Mouse (Mus musculus) bone marrow, adult 2 months (tissue): ENCODE data around the gene Spata32. TPM values are rescaled to one million over a fixed set of nuclear protein-coding genes. Genes with fewer than 3 reads are reported as not detected.

ENCODE experiments used
- H3K27ac ChIP-seq: fragments of 200-500 bp; 2 replicates; pipeline ENCODE4 v1.5.1; 2012; ENCODE audit warnings: low read depth, mild to moderate bottlenecking, control low read depth, inconsistent platforms, low read length; ENCODE audit not compliant: control insufficient read depth, poor library complexity, insufficient read depth
- H3K4me1 ChIP-seq: fragments of 200-500 bp; 2 replicates; pipeline ENCODE4 v1.6.1; 2011; ENCODE audit warnings: low read length; ENCODE audit not compliant: control insufficient read depth, insufficient read depth
- H3K4me3 ChIP-seq: fragments of 200-500 bp; replicated peaks from 2 replicates; pipeline ENCODE3; 2011; ENCODE audit warnings: mild to moderate bottlenecking, low read depth, low read length, control low read depth; ENCODE audit not compliant: control insufficient read depth
- CTCF ChIP-seq: fragments of 200-500 bp; IDR thresholded peaks from 2 replicates; pipeline ENCODE4 v1.5.1; 2011; ENCODE audit warnings: low read length, control low read depth; ENCODE audit not compliant: control insufficient read depth, insufficient read depth
- POLR2A ChIP-seq: fragments of 200-500 bp; IDR thresholded peaks from 2 replicates; pipeline ENCODE4 v1.6.1; 2011; ENCODE audit warnings: low read depth, mild to moderate bottlenecking, control low read depth, low read length, borderline replicate concordance; ENCODE audit not compliant: control insufficient read depth
- WGBS: fragments of 180-500 bp; shearing (Covaris S2); methylation state at CpG from one replicate; pipeline ENCODE4 v1.1.7; 2018; 5-methylcytosine and 5-hydroxymethylcytosine counted together
- polyA plus RNA-seq: library from polyadenylated mRNA; stranded (reverse); fragments of >200 nt; gene quantifications from 2 replicates; pipeline ENCODE4 v1.2.4, GENCODE M21; 2011; ENCODE audit warnings: low replicate concordance; ENCODE audit not compliant: missing spikeins, insufficient read depth, insufficient read length

The Spata32 gene
- polyA plus RNA-seq, 1 experiment: not detected

GRCm38 (mm10) chr11:103249509-103249908, 31.3 kb upstream of the Spata32 start:
- H3K4me1 ChIP-seq: peaks cover 19% of the 10 kb centered on the region
- peak overlapping the region; percentile 82 for H3K27ac ChIP-seq
- WGBS: 4% methylated on average over 6 of the region's 6 CpGs
- no peak for TF ChIP-seq CTCF
- peak; percentile 36 for TF ChIP-seq POLR2A
- no peak overlapping the region for H3K4me3 ChIP-seq

GRCm38 (mm10) chr11:103248837-103249236, 30.6 kb upstream of the Spata32 start:
- Histone ChIP-seq H3K4me3 (no peak overlapping the region), H3K27ac (peak overlapping the region; percentile 77; the same call in 1 of the 2 replicates), H3K4me1 (peaks cover 19% of the 10 kb centered on the region)
- TF ChIP-seq POLR2A (no peak), CTCF (no peak)
- WGBS: 30% methylated on average over 5 of the region's 5 CpGs

GRCm38 (mm10) chr11:103247504-103248177, 29.4 kb upstream of the Spata32 start:
- TF ChIP-seq CTCF: no peak
- TF ChIP-seq POLR2A: no peak
- peaks cover 15% of the 10 kb centered on the region for H3K4me1 ChIP-seq
- peak overlapping the region; percentile 30; the same call in 1 of the 2 replicates for H3K27ac ChIP-seq
- H3K4me3 ChIP-seq: no peak overlapping the region
- 64% methylated on average over 11 of the region's 11 CpGs for WGBS

GRCm38 (mm10) chr11:103246731-103247290, 28.6 kb upstream of the Spata32 start:
- Histone ChIP-seq H3K4me1 (peaks cover 15% of the 10 kb centered on the region), H3K27ac (0 out of 2 replicates have a peak overlapping the region, but pooled peaks have one; percentile 13)
- WGBS: 54% methylated on average over 4 of the region's 4 CpGs

GRCm38 (mm10) chr11:103246081-103246730, 28.0 kb upstream of the Spata32 start:
- Histone ChIP-seq H3K4me1 (peaks cover 15% of the 10 kb centered on the region), H3K4me3 (no peak overlapping the region), H3K27ac (0 out of 2 replicates have a peak overlapping the region, but pooled peaks have one; percentile 13)
- 28% methylated on average over 10 of the region's 10 CpGs for WGBS
- TF ChIP-seq CTCF (no peak), POLR2A (no peak)

More at GRCm38 (mm10) chr11:103246731-103247290, 28.6 kb upstream of the Spata32 start:
- no peak for TF ChIP-seq CTCF
- TF ChIP-seq POLR2A: no peak
- no peak overlapping the region for H3K4me3 ChIP-seq

- peaks cover 14% of the 10 kb centered on the region for H3K4me1 ChIP-seq
- no peak overlapping the region for H3K4me3 ChIP-seq
- 84% methylated on average over 4 of the region's 4 CpGs for WGBS
- TF ChIP-seq CTCF (no peak), POLR2A (no peak)
- H3K27ac ChIP-seq: no peak overlapping the region
Measured at GRCm38 (mm10) chr11:103244856-103245255, 26.6 kb upstream of the Spata32 start.

GRCm38 (mm10) chr11:103240740-103241139, 22.5 kb upstream of the Spata32 start:
- TF ChIP-seq POLR2A: no peak
- TF ChIP-seq CTCF: no peak
- Histone ChIP-seq H3K4me1 (no peaks in the 10 kb centered on the region), H3K27ac (no peak overlapping the region), H3K4me3 (no peak overlapping the region)
- 44% methylated on average over 7 of the region's 7 CpGs for WGBS

GRCm38 (mm10) chr11:103237757-103238156, 19.5 kb upstream of the Spata32 start:
- Histone ChIP-seq H3K27ac (no peak overlapping the region), H3K4me3 (no peak overlapping the region), H3K4me1 (no peaks in the 10 kb centered on the region)
- TF ChIP-seq CTCF (peak; percentile 1; the same call in 1 of the 2 replicates), POLR2A (no peak)
- 85% methylated on average over 9 of the region's 9 CpGs for WGBS
